Mouse (Mus musculus): ENCODE measurements around the gene Hk2.

DNA sequence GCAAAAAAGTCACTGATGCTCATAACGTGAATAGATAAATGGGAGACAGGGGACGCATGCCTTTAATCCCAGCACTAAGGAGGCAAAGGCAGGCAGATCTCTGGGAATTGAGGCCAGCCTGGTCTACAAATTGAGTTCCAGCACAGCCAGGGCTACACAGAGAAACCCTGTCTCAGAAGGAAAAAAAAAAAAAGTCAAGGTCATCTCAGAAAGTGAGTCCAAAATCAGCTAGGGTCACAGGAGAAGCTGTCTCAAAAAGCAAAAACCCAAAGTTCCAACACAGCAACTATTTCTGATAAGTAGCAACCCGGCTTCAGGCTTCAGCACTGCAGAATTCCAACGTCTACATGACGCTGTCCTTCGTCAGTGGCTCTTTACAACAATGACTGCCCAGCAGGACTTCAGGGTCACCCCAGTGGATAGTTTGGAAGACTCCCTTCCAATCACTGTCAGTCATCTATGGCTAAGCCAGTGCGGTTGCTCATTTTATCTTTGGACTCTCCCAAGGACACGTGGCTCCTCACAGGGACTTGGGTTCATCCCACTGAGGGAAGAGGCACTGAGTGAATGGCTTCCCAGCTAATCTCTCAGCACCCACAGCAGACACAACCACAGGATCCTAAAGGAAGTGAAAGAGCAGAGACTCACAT lies 33.3 kb downstream of the Hk2 start:
- TF ChIP-seq EP300 (IDR thresholded peaks at IDR 0.05) (no peak), CTCF (IDR thresholded peaks at IDR 0.05) (no peak)

Measured in lung, postnatal 0 days (tissue).